Mouse (Mus musculus): ENCODE data around the gene Olfr1277. TPM values are rescaled to one million over a fixed set of nuclear protein-coding genes. Genes with fewer than 3 reads are reported as not detected.

Gene Olfr1277
- not detected in 2 replicates for polyA plus RNA-seq (2015; fragmentation: Nextera tagmentation; extraction: Ambion mirVana)

- Histone ChIP-seq H3K27ac (no peak within 1 kb of the TSS), H3K4me2 (ENCODE audit: low read length) (no peak within 1 kb of the TSS), H3K4me1 (replicated peaks; ENCODE audit: insufficient read depth, low read length) (no peaks in the 10 kb centered on the region), H3K4me3 (replicated peaks; ENCODE audit: low read depth, low read length) (no peak within 1 kb of the TSS), H3K36me3 (ENCODE audit: insufficient read depth, low read length) (no peaks in the 10 kb centered on the region), H3K9me3 (replicated peaks; ENCODE audit: low read length) (no peaks in the 10 kb centered on the region), H3K27me3 (ENCODE audit: insufficient read depth, low read length) (no peaks in the 10 kb centered on the region), H3K9ac (ENCODE audit: low read depth, low read length) (no peak within 1 kb of the TSS)
- ATAC-seq (replicated peaks; ENCODE audit: low FRiP score, low read depth) (no peak), DNase-seq (ENCODE audit: low spot score) (no peak)
- WGBS: 64% methylated on average over 2 of the region's 2 CpGs
- TF ChIP-seq CTCF (IDR thresholded peaks at IDR 0.05; ENCODE audit: low read depth): no peak
Observed at GRCm38 (mm10) chr2:111274006-111274405, at the start of gene Olfr1277. Olfr1277 (minus strand) TSS chr2:111274106.

- H3K9ac ChIP-seq (ENCODE audit: low read depth, low read length): no peak within 1 kb of the TSS
- H3K9me3 ChIP-seq (replicated peaks; ENCODE audit: low read length): no peaks in the 10 kb centered on the region
- DNase-seq (ENCODE audit: low spot score) (no peak), ATAC-seq (replicated peaks; ENCODE audit: low FRiP score, low read depth) (no peak)
- no peaks in the 10 kb centered on the region for H3K27me3 ChIP-seq (ENCODE audit: insufficient read depth, low read length)
- no peak for TF ChIP-seq CTCF (IDR thresholded peaks at IDR 0.05; ENCODE audit: low read depth)
- no peaks in the 10 kb centered on the region for H3K36me3 ChIP-seq (ENCODE audit: insufficient read depth, low read length)
- no peak within 1 kb of the TSS for H3K27ac ChIP-seq
- no peak within 1 kb of the TSS for H3K4me2 ChIP-seq (ENCODE audit: low read length)
- H3K4me1 ChIP-seq (replicated peaks; ENCODE audit: insufficient read depth, low read length): no peaks in the 10 kb centered on the region
- no peak within 1 kb of the TSS for H3K4me3 ChIP-seq (replicated peaks; ENCODE audit: low read depth, low read length)
Observed at GRCm38 (mm10) chr2:111313717-111314116, 39.8 kb upstream of the Olfr1277 start, which contains the start of gene Olfr1280. Olfr1280 (plus strand) TSS chr2:111314017.

GRCm38 (mm10) chr2:111300374-111300773 lies 26.5 kb upstream of the Olfr1277 start, which contains the start of gene Olfr1279:
Olfr1279 (plus strand) TSS chr2:111300635.
- Histone ChIP-seq H3K27ac (no peak within 1 kb of the TSS), H3K4me1 (replicated peaks; ENCODE audit: insufficient read depth, low read length) (no peaks in the 10 kb centered on the region), H3K4me2 (ENCODE audit: low read length) (no peak within 1 kb of the TSS), H3K4me3 (replicated peaks; ENCODE audit: low read depth, low read length) (no peak within 1 kb of the TSS), H3K36me3 (ENCODE audit: insufficient read depth, low read length) (no peaks in the 10 kb centered on the region), H3K9me3 (replicated peaks; ENCODE audit: low read length) (no peaks in the 10 kb centered on the region), H3K27me3 (ENCODE audit: insufficient read depth, low read length) (no peaks in the 10 kb centered on the region), H3K9ac (ENCODE audit: low read depth, low read length) (no peak within 1 kb of the TSS)
- TF ChIP-seq CTCF (IDR thresholded peaks at IDR 0.05; ENCODE audit: low read depth): no peak
- ATAC-seq (replicated peaks; ENCODE audit: low FRiP score, low read depth): no peak
- no peak for DNase-seq (ENCODE audit: low spot score)

GRCm38 (mm10) chr2:111298541-111298940 lies 24.6 kb upstream of the Olfr1277 start:
- Histone ChIP-seq H3K4me1 (replicated peaks; ENCODE audit: insufficient read depth, low read length) (no peaks in the 10 kb centered on the region), H3K4me3 (replicated peaks; ENCODE audit: low read depth, low read length) (no peak overlapping the region), H3K27me3 (ENCODE audit: insufficient read depth, low read length) (no peaks in the 10 kb centered on the region), H3K9ac (ENCODE audit: low read depth, low read length) (no peak overlapping the region), H3K27ac (no peak overlapping the region), H3K4me2 (ENCODE audit: low read length) (no peak overlapping the region), H3K36me3 (ENCODE audit: insufficient read depth, low read length) (no peaks in the 10 kb centered on the region), H3K9me3 (replicated peaks; ENCODE audit: low read length) (no peaks in the 10 kb centered on the region)
- DNase-seq (ENCODE audit: low spot score) (no peak), ATAC-seq (replicated peaks; ENCODE audit: low FRiP score, low read depth) (0 out of 2 replicates have a peak, but pooled peaks have one; percentile 54)
- no peak for TF ChIP-seq CTCF (IDR thresholded peaks at IDR 0.05; ENCODE audit: low read depth)

- H3K4me2 ChIP-seq (ENCODE audit: low read length): no peak within 1 kb of the TSS
- no peak within 1 kb of the TSS for H3K27ac ChIP-seq
- no peak within 1 kb of the TSS for H3K4me3 ChIP-seq (replicated peaks; ENCODE audit: low read depth, low read length)
- no peaks in the 10 kb centered on the region for H3K9me3 ChIP-seq (replicated peaks; ENCODE audit: low read length)
- no peaks in the 10 kb centered on the region for H3K4me1 ChIP-seq (replicated peaks; ENCODE audit: insufficient read depth, low read length)
- no peak within 1 kb of the TSS for H3K9ac ChIP-seq (ENCODE audit: low read depth, low read length)
- H3K36me3 ChIP-seq (ENCODE audit: insufficient read depth, low read length): no peaks in the 10 kb centered on the region
- DNase-seq (ENCODE audit: low spot score) (no peak), ATAC-seq (replicated peaks; ENCODE audit: low FRiP score, low read depth) (no peak)
- no peaks in the 10 kb centered on the region for H3K27me3 ChIP-seq (ENCODE audit: insufficient read depth, low read length)
- no peak for TF ChIP-seq CTCF (IDR thresholded peaks at IDR 0.05; ENCODE audit: low read depth)
Observed at GRCm38 (mm10) chr2:111289836-111290235, 15.9 kb upstream of the Olfr1277 start, which contains the start of gene Olfr1278. Olfr1278 (plus strand) TSS chr2:111290136.

GRCm38 (mm10) chr2:111254216-111254615 lies 19.7 kb downstream of the Olfr1277 start, which contains the start of gene Olfr1276:
Olfr1276 (plus strand) TSS chr2:111254516.
- no peak within 1 kb of the TSS for H3K4me3 ChIP-seq (replicated peaks; ENCODE audit: low read depth, low read length)
- TF ChIP-seq CTCF (IDR thresholded peaks at IDR 0.05; ENCODE audit: low read depth): no peak

GRCm38 (mm10) chr2:111235186-111235585 lies 38.7 kb downstream of the Olfr1277 start, which contains the start of gene Olfr1275:
Olfr1275 (minus strand) TSS chr2:111235286.
- no peak within 1 kb of the TSS for H3K4me3 ChIP-seq (replicated peaks; ENCODE audit: low read depth, low read length)
- no peaks in the 10 kb centered on the region for H3K27me3 ChIP-seq (ENCODE audit: insufficient read depth, low read length)
- no peak within 1 kb of the TSS for H3K4me2 ChIP-seq (ENCODE audit: low read length)
- no peak within 1 kb of the TSS for H3K9ac ChIP-seq (ENCODE audit: low read depth, low read length)
- WGBS: 81% methylated on average over 1 of the region's 1 CpGs
- ATAC-seq (replicated peaks; ENCODE audit: low FRiP score, low read depth) (no peak), DNase-seq (ENCODE audit: low spot score) (no peak)
- H3K27ac ChIP-seq: no peak within 1 kb of the TSS
- no peaks in the 10 kb centered on the region for H3K4me1 ChIP-seq (replicated peaks; ENCODE audit: insufficient read depth, low read length)
- TF ChIP-seq CTCF (IDR thresholded peaks at IDR 0.05; ENCODE audit: low read depth): no peak
- no peaks in the 10 kb centered on the region for H3K9me3 ChIP-seq (replicated peaks; ENCODE audit: low read length)
- H3K36me3 ChIP-seq (ENCODE audit: insufficient read depth, low read length): no peaks in the 10 kb centered on the region

More at GRCm38 (mm10) chr2:111254216-111254615, 19.7 kb downstream of the Olfr1277 start, which contains the start of gene Olfr1276:
- no peaks in the 10 kb centered on the region for H3K4me1 ChIP-seq (replicated peaks; ENCODE audit: insufficient read depth, low read length)
- no peak within 1 kb of the TSS for H3K4me2 ChIP-seq (ENCODE audit: low read length)
- DNase-seq (ENCODE audit: low spot score) (no peak), ATAC-seq (replicated peaks; ENCODE audit: low FRiP score, low read depth) (no peak)
- H3K27ac ChIP-seq: no peak within 1 kb of the TSS
- no peaks in the 10 kb centered on the region for H3K36me3 ChIP-seq (ENCODE audit: insufficient read depth, low read length)
- no peak within 1 kb of the TSS for H3K9ac ChIP-seq (ENCODE audit: low read depth, low read length)
- no peaks in the 10 kb centered on the region for H3K27me3 ChIP-seq (ENCODE audit: insufficient read depth, low read length)
- H3K9me3 ChIP-seq (replicated peaks; ENCODE audit: low read length): no peaks in the 10 kb centered on the region

Data from kidney, postnatal 0 days (tissue).